Mouse (Mus musculus) kidney, adult 2 months (tissue): Measurements from ENCODE around the gene Fa2h.

ENCODE experiments used
- CTCF ChIP-seq: fragments of 200-500 bp; conservative IDR thresholded peaks from 2 replicates; pipeline ENCODE4 v1.5.1; 2011; ENCODE audit warnings: low read depth, mild to moderate bottlenecking, control low read depth, low read length, moderate library complexity, mixed read lengths; ENCODE audit not compliant: insufficient read depth, insufficient read length
- POLR2A ChIP-seq: fragments of 200-500 bp; IDR thresholded peaks from one replicate; pipeline ENCODE4 v1.6.1; 2011; ENCODE audit warnings: low read depth, low read length, control low read depth

- TF ChIP-seq CTCF (no peak), POLR2A (no peak)
These were observed 78.9 kb downstream of the Fa2h start for GRCm38 (mm10) chr8:111314729-111315128.
